Mouse (Mus musculus): ENCODE results near the gene Ak7. TPM values are rescaled to one million over a fixed set of nuclear protein-coding genes. Genes with fewer than 3 reads are reported as not detected.

Ak7 gene
- total and polyA plus RNA-seq, 2 experiments from 2014 or later: 1.4 to 2.2 TPM

GRCm38 (mm10) chr12:105759849-105760478 is 54.2 kb downstream of the Ak7 start:
- DNase-seq (ENCODE audit: low spot score) (no peak), ATAC-seq (no peak)
- WGBS: 71% methylated on average over 10 of the region's 10 CpGs
- Histone ChIP-seq H3K27ac (no peak overlapping the region), H3K4me2 (ENCODE audit: low read depth, low read length) (no peak overlapping the region), H3K4me3 (ENCODE audit: low read length) (no peak overlapping the region), H3K9me3 (ENCODE audit: low read length) (no peaks in the 10 kb centered on the region), H3K36me3 (ENCODE audit: insufficient read depth, low read length) (no peaks in the 10 kb centered on the region), H3K27me3 (ENCODE audit: insufficient read depth, low read length) (no peaks in the 10 kb centered on the region), H3K9ac (replicated peaks; ENCODE audit: low read length) (no peak overlapping the region), H3K4me1 (ENCODE audit: insufficient read depth, low read length) (no peaks in the 10 kb centered on the region)
- no peak for TF ChIP-seq CTCF (IDR thresholded peaks at IDR 0.05; ENCODE audit: low read depth)

GRCm38 (mm10) chr12:105761171-105761570 is 55.4 kb downstream of the Ak7 start:
- DNase-seq (ENCODE audit: low spot score) (no peak), ATAC-seq (no peak)
- no peak overlapping the region for H3K4me2 ChIP-seq (ENCODE audit: low read depth, low read length)
- WGBS: 48% methylated on average over 11 of the region's 11 CpGs
- H3K36me3 ChIP-seq (ENCODE audit: insufficient read depth, low read length): no peaks in the 10 kb centered on the region
- no peaks in the 10 kb centered on the region for H3K27me3 ChIP-seq (ENCODE audit: insufficient read depth, low read length)
- no peak overlapping the region for H3K27ac ChIP-seq
- TF ChIP-seq CTCF (IDR thresholded peaks at IDR 0.05; ENCODE audit: low read depth): no peak
- H3K9ac ChIP-seq (replicated peaks; ENCODE audit: low read length): no peak overlapping the region
- no peak overlapping the region for H3K4me3 ChIP-seq (ENCODE audit: low read length)
- no peaks in the 10 kb centered on the region for H3K4me1 ChIP-seq (ENCODE audit: insufficient read depth, low read length)
- no peaks in the 10 kb centered on the region for H3K9me3 ChIP-seq (ENCODE audit: low read length)

- WGBS: 76% methylated on average over 3 of the region's 3 CpGs
- no peak for DNase-seq (ENCODE audit: low spot score)
- H3K27me3 ChIP-seq (ENCODE audit: insufficient read depth, low read length): no peaks in the 10 kb centered on the region
Measured at GRCm38 (mm10) chr12:105761629-105762028, 55.9 kb downstream of the Ak7 start.

GRCm38 (mm10) chr12:105769700-105770099 is 63.9 kb downstream of the Ak7 start:
- no peak overlapping the region for H3K27ac ChIP-seq
- H3K4me2 ChIP-seq (ENCODE audit: low read depth, low read length): no peak overlapping the region
- H3K4me3 ChIP-seq (ENCODE audit: low read length): no peak overlapping the region
- no peaks in the 10 kb centered on the region for H3K36me3 ChIP-seq (ENCODE audit: insufficient read depth, low read length)
- no peak overlapping the region for H3K9ac ChIP-seq (replicated peaks; ENCODE audit: low read length)
- ATAC-seq (no peak), DNase-seq (ENCODE audit: low spot score) (no peak)
- TF ChIP-seq CTCF (IDR thresholded peaks at IDR 0.05; ENCODE audit: low read depth): no peak
- WGBS: 72% methylated on average over 10 of the region's 10 CpGs
- H3K4me1 ChIP-seq (ENCODE audit: insufficient read depth, low read length): no peaks in the 10 kb centered on the region
- no peaks in the 10 kb centered on the region for H3K27me3 ChIP-seq (ENCODE audit: insufficient read depth, low read length)
- H3K9me3 ChIP-seq (ENCODE audit: low read length): no peaks in the 10 kb centered on the region

More at GRCm38 (mm10) chr12:105761629-105762028, 55.9 kb downstream of the Ak7 start:
- Histone ChIP-seq H3K4me2 (ENCODE audit: low read depth, low read length) (no peak overlapping the region), H3K9me3 (ENCODE audit: low read length) (no peaks in the 10 kb centered on the region), H3K4me1 (ENCODE audit: insufficient read depth, low read length) (no peaks in the 10 kb centered on the region), H3K4me3 (ENCODE audit: low read length) (no peak overlapping the region), H3K27ac (no peak overlapping the region), H3K36me3 (ENCODE audit: insufficient read depth, low read length) (no peaks in the 10 kb centered on the region), H3K9ac (replicated peaks; ENCODE audit: low read length) (no peak overlapping the region)
- TF ChIP-seq CTCF (IDR thresholded peaks at IDR 0.05; ENCODE audit: low read depth): no peak
- no peak for ATAC-seq

GRCm38 (mm10) chr12:105774871-105775270 is 69.1 kb downstream of the Ak7 start:
- DNase-seq (ENCODE audit: low spot score): no peak
- ATAC-seq: no peak
- H3K4me2 ChIP-seq (ENCODE audit: low read depth, low read length): no peak overlapping the region
- H3K4me3 ChIP-seq (ENCODE audit: low read length): no peak overlapping the region
- H3K9me3 ChIP-seq (ENCODE audit: low read length): no peaks in the 10 kb centered on the region
- TF ChIP-seq CTCF (IDR thresholded peaks at IDR 0.05; ENCODE audit: low read depth): no peak
- H3K27me3 ChIP-seq (ENCODE audit: insufficient read depth, low read length): no peaks in the 10 kb centered on the region
- no peaks in the 10 kb centered on the region for H3K36me3 ChIP-seq (ENCODE audit: insufficient read depth, low read length)
- WGBS: 65% methylated on average over 7 of the region's 7 CpGs
- no peak overlapping the region for H3K27ac ChIP-seq
- H3K9ac ChIP-seq (replicated peaks; ENCODE audit: low read length): no peak overlapping the region
- H3K4me1 ChIP-seq (ENCODE audit: insufficient read depth, low read length): no peaks in the 10 kb centered on the region

GRCm38 (mm10) chr12:105777651-105778050 is 71.9 kb downstream of the Ak7 start:
- Histone ChIP-seq H3K4me3 (ENCODE audit: low read length) (no peak overlapping the region), H3K9me3 (ENCODE audit: low read length) (no peaks in the 10 kb centered on the region), H3K9ac (replicated peaks; ENCODE audit: low read length) (no peak overlapping the region), H3K4me2 (ENCODE audit: low read depth, low read length) (no peak overlapping the region), H3K27ac (no peak overlapping the region), H3K4me1 (ENCODE audit: insufficient read depth, low read length) (no peaks in the 10 kb centered on the region), H3K36me3 (ENCODE audit: insufficient read depth, low read length) (no peaks in the 10 kb centered on the region), H3K27me3 (ENCODE audit: insufficient read depth, low read length) (no peaks in the 10 kb centered on the region)
- WGBS: 94% methylated on average over 4 of the region's 4 CpGs
- DNase-seq (ENCODE audit: low spot score): no peak
- TF ChIP-seq CTCF (IDR thresholded peaks at IDR 0.05; ENCODE audit: low read depth): no peak
- no peak for ATAC-seq

GRCm38 (mm10) chr12:105784196-105784999 is 78.6 kb downstream of the Ak7 start, which contains the start of gene Papola:
Papola (plus strand) TSS chr12:105784694.
- ATAC-seq: peak; percentile 96
- 2% methylated on average over 63 of the region's 85 CpGs for WGBS

More at GRCm38 (mm10) chr12:105784196-105784999, 78.6 kb downstream of the Ak7 start, which contains the start of gene Papola:
- peak; percentile 97 for DNase-seq (ENCODE audit: low spot score)
- Histone ChIP-seq H3K4me1 (ENCODE audit: insufficient read depth, low read length) (peaks cover 9% of the 10 kb centered on the region), H3K9me3 (ENCODE audit: low read length) (no peaks in the 10 kb centered on the region), H3K9ac (replicated peaks; ENCODE audit: low read length) (peak within 1 kb of the TSS; percentile 82), H3K36me3 (ENCODE audit: insufficient read depth, low read length) (no peaks in the 10 kb centered on the region), H3K27me3 (ENCODE audit: insufficient read depth, low read length) (no peaks in the 10 kb centered on the region), H3K27ac (peak within 1 kb of the TSS; percentile 97), H3K4me3 (ENCODE audit: low read length) (peak within 1 kb of the TSS; percentile 93), H3K4me2 (ENCODE audit: low read depth, low read length) (peak within 1 kb of the TSS; percentile 86)
- TF ChIP-seq CTCF (IDR thresholded peaks at IDR 0.05; ENCODE audit: low read depth): no peak

Data from hindbrain, postnatal 0 days (tissue).